8 mouse cellular contexts compared by ENCODE assay signal in the genomic region with DNA sequence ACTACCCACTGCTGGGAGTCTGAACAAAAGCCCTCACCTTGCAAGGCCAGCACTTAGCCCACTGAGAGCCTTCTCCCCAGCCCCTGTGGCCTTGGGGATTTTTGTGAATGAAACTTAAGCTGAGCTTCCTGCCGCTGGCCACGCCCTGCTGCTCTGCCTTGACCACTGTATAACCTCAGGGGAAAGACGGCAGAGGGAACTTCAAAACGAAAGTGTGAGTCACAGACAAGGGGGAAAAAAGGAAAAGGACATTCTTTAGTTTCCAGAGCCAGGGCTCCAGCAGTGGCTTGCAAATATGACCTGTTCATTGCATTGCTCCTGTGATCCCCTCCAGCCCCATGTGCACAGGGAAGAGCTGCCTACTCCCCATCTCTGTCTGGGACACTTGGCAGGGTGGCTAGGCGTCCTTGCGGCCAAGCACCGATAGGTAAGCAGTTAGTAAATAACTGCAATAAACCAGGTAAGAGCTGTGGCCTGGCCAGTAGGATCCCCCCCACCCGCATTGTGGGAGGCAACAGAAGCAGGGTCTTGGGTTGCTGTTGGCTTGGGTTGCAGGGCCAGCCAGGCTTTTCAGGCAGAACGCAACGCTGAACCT.
DNase-seq lines count a peak whose midpoint lies in the region; ATAC-seq and TF ChIP-seq lines count a peak whose summit lies in the region.

No protein-coding gene starts in this region.

- peaks cover 2% of the 10 kb centered on the region for H3K4me1 ChIP-seq in ES-Bruce4 (ENCODE audit: control insufficient read depth, insufficient read depth, low read length)
- peaks cover 6% of the 10 kb centered on the region; the same call in 1 of the 2 replicates for H3K4me1 ChIP-seq in hindbrain, embryonic 16.5 days (ENCODE audit: control insufficient read depth, insufficient read depth, low read depth, low read length)
- peaks cover 22% of the 10 kb centered on the region for H3K4me1 ChIP-seq in liver, embryonic 11.5 days (replicated peaks; ENCODE audit: control insufficient read depth, insufficient read depth, low read length)
- peaks cover 10% of the 10 kb centered on the region; the same call in 1 of the 2 replicates for H3K4me1 ChIP-seq in neural tube, embryonic 11.5 days (ENCODE audit: control insufficient read depth, insufficient read depth, low read length)

- peak; percentile 66; the same call in 1 of the 2 replicates for TF ChIP-seq EP300 in ES-Bruce4 (IDR thresholded peaks at IDR 0.05; ENCODE audit: insufficient read depth, low read depth, low read length)

- no peak for TF ChIP-seq POLR2A in ES-Bruce4 (IDR thresholded peaks at IDR 0.05; ENCODE audit: insufficient read depth, low read length)

- no peak overlapping the region for H3K27ac ChIP-seq in ES-Bruce4 (ENCODE audit: insufficient read depth, low read length)
- peak overlapping the region; percentile 87 for H3K27ac ChIP-seq in gastrocnemius, adult 2 months
- H3K27ac ChIP-seq in hindbrain, embryonic 16.5 days (ENCODE audit: low read depth, low read length): peak overlapping the region; percentile 57
- H3K27ac ChIP-seq in liver, embryonic 11.5 days (ENCODE audit: low read depth, low read length): peak overlapping the region; percentile 67
- H3K27ac ChIP-seq in neural tube, embryonic 11.5 days (ENCODE audit: low read depth, low read length): 0 out of 2 replicates have a peak overlapping the region, but pooled peaks have one; percentile 44

- no peak overlapping the region for H3K9ac ChIP-seq in ES-Bruce4 (ENCODE audit: low read depth, poor library complexity, severe bottlenecking)
- H3K9ac ChIP-seq in hindbrain, embryonic 16.5 days (ENCODE audit: low read depth, low read length): 0 out of 2 replicates have a peak overlapping the region, but pooled peaks have one; percentile 10
- peak overlapping the region; percentile 46; the same call in 1 of the 2 replicates for H3K9ac ChIP-seq in liver, embryonic 11.5 days (ENCODE audit: low read depth, low read length)
- H3K9ac ChIP-seq in neural tube, embryonic 11.5 days (ENCODE audit: low read length): no peak overlapping the region

- no peaks in the 10 kb centered on the region for H3K27me3 ChIP-seq in ES-Bruce4 (ENCODE audit: control insufficient read depth, insufficient read depth, low read length, poor library complexity, severe bottlenecking)
- H3K27me3 ChIP-seq in hindbrain, embryonic 16.5 days (replicated peaks; ENCODE audit: control insufficient read depth, insufficient read depth, low read length): no peaks in the 10 kb centered on the region
- H3K27me3 ChIP-seq in liver, embryonic 11.5 days (replicated peaks; ENCODE audit: control insufficient read depth, insufficient read depth, low read length): no peaks in the 10 kb centered on the region
- H3K27me3 ChIP-seq in neural tube, embryonic 11.5 days (ENCODE audit: control insufficient read depth, insufficient read depth, low read length): no peaks in the 10 kb centered on the region

- intact Hi-C loops in gastrocnemius, adult 2 months (cut with DNase I): no loop called here

- H3K9me3 ChIP-seq in ES-Bruce4 (replicated peaks; ENCODE audit: control insufficient read depth, insufficient read depth, low read length, poor library complexity, severe bottlenecking): no peaks in the 10 kb centered on the region
- no peaks in the 10 kb centered on the region for H3K9me3 ChIP-seq in hindbrain, embryonic 16.5 days (ENCODE audit: control insufficient read depth, low read length)
- H3K9me3 ChIP-seq in liver, embryonic 11.5 days (ENCODE audit: control insufficient read depth, low read length): no peaks in the 10 kb centered on the region
- no peaks in the 10 kb centered on the region for H3K9me3 ChIP-seq in neural tube, embryonic 11.5 days (ENCODE audit: control insufficient read depth, low read length)

- no peak for TF ChIP-seq CTCF in ES-Bruce4 (IDR thresholded peaks at IDR 0.05; ENCODE audit: low read depth, low read length)
- TF ChIP-seq CTCF in gastrocnemius, adult 2 months (IDR thresholded peaks at IDR 0.05): no peak

- no peak overlapping the region for H3K4me2 ChIP-seq in hindbrain, embryonic 16.5 days (ENCODE audit: low read length)
- H3K4me2 ChIP-seq in liver, embryonic 11.5 days: peak overlapping the region; percentile 55
- H3K4me2 ChIP-seq in neural tube, embryonic 11.5 days (ENCODE audit: low read depth): no peak overlapping the region

- WGBS in hindbrain, embryonic 16.5 days: 52% methylated on average over 10 of the region's 10 CpGs
- 18% methylated on average over 10 of the region's 10 CpGs for WGBS in liver, embryonic 11.5 days
- WGBS in neural tube, embryonic 11.5 days: 38% methylated on average over 10 of the region's 10 CpGs

- no peak overlapping the region for H3K4me3 ChIP-seq in ES-Bruce4 (ENCODE audit: low read depth, low read length)
- peak overlapping the region; percentile 70 for H3K4me3 ChIP-seq in gastrocnemius, adult 2 months
- H3K4me3 ChIP-seq in hindbrain, embryonic 16.5 days (ENCODE audit: low read length): no peak overlapping the region
- 0 out of 2 replicates have a peak overlapping the region, but pooled peaks have one; percentile 17 for H3K4me3 ChIP-seq in liver, embryonic 11.5 days (ENCODE audit: low read depth, low read length)
- no peak overlapping the region for H3K4me3 ChIP-seq in neural tube, embryonic 11.5 days (ENCODE audit: low read depth, low read length)

- no peak for ATAC-seq in hindbrain, embryonic 16.5 days
- ATAC-seq in liver, embryonic 11.5 days (replicated peaks; ENCODE audit: low FRiP score): no peak; the same call in 1 of the 2 replicates
- no peak for ATAC-seq in neural tube, embryonic 11.5 days (ENCODE audit: insufficient read depth, low FRiP score, low TSS enrichment)

- peak; percentile 91 for DNase-seq in adrenal gland, adult 2 months
- peak; percentile 67 for DNase-seq in gastrocnemius, adult 2 months
- DNase-seq in liver, embryonic 11.5 days (ENCODE audit: low spot score): peak; percentile 42
- no peak for DNase-seq in neural tube, embryonic 11.5 days (ENCODE audit: low spot score)
- DNase-seq in right cerebral cortex, adult 2 months (ENCODE audit: low spot score in 2 of 2): no peak
- DNase-seq in left cerebral cortex, adult 9 months (ENCODE audit: low spot score in 2 of 2): no peak

- H3K36me3 ChIP-seq in ES-Bruce4 (ENCODE audit: control insufficient read depth, insufficient read depth, low read length, poor library complexity, severe bottlenecking): no peaks in the 10 kb centered on the region
- no peaks in the 10 kb centered on the region for H3K36me3 ChIP-seq in hindbrain, embryonic 16.5 days (ENCODE audit: control insufficient read depth, insufficient read depth, low read length)
- no peaks in the 10 kb centered on the region for H3K36me3 ChIP-seq in liver, embryonic 11.5 days (ENCODE audit: control insufficient read depth, insufficient read depth, low read length)
- H3K36me3 ChIP-seq in neural tube, embryonic 11.5 days (ENCODE audit: control insufficient read depth, insufficient read depth, low read length): no peaks in the 10 kb centered on the region

Comparison
In these comparisons a context has a peak if more than half of its experiments do, and no peak if none do; other contexts are left out.
1. H3K4me3 ChIP-seq: peak in gastrocnemius, adult 2 months (single experiment) and liver, embryonic 11.5 days (single experiment); none in ES-Bruce4 (single experiment), hindbrain, embryonic 16.5 days (single experiment) and neural tube, embryonic 11.5 days (single experiment).
2. H3K9ac ChIP-seq: peak in hindbrain, embryonic 16.5 days (single experiment) and liver, embryonic 11.5 days (single experiment); none in ES-Bruce4 (single experiment) and neural tube, embryonic 11.5 days (single experiment).
3. DNase-seq: peak in adrenal gland, adult 2 months (single experiment), gastrocnemius, adult 2 months (single experiment) and liver, embryonic 11.5 days (single experiment); none in neural tube, embryonic 11.5 days (single experiment), right cerebral cortex, adult 2 months (0 of 2) and left cerebral cortex, adult 9 months (0 of 2).